In genomic region chr17:83647413-83647812, GRCm38 (mm10) we compare ENCODE assay signal across 29 mouse cellular contexts. TPM values are rescaled to one million over a fixed set of nuclear protein-coding genes. Genes with fewer than 3 reads are reported as not detected.
"Had no signal": no experiment of that assay in that cellular context is flagged by ENCODE, and none has a peak within 500 bp of the region (broad histone marks: within the 10 kb centered on the region; RNA-seq: fewer than 3 reads in every experiment).

No protein-coding gene starts in this region.

- H3K4me3 ChIP-seq: gastrocnemius, adult 2 months; heart, embryonic 10.5 days; heart, embryonic 12.5 days; hindbrain, embryonic 10.5 days; hindbrain, embryonic 12.5 days; kidney, embryonic 15.5 days; left cerebral cortex, adult 2 months; limb, embryonic 10.5 days; limb, embryonic 12.5 days had no signal

- H3K9me3 ChIP-seq: heart, embryonic 10.5 days; hindbrain, embryonic 10.5 days; hindbrain, embryonic 12.5 days; kidney, embryonic 15.5 days; limb, embryonic 10.5 days; limb, embryonic 12.5 days had no signal

- H3K27ac ChIP-seq: gastrocnemius, adult 2 months; heart, embryonic 10.5 days; hindbrain, embryonic 10.5 days; hindbrain, embryonic 12.5 days; hindbrain, embryonic 14.5 days; kidney, embryonic 15.5 days; kidney, postnatal 0 days; left cerebral cortex, adult 2 months; limb, embryonic 10.5 days; limb, embryonic 12.5 days had no signal

- H3K4me2 ChIP-seq: heart, embryonic 12.5 days; hindbrain, embryonic 12.5 days; hindbrain, embryonic 14.5 days; kidney, embryonic 15.5 days; limb, embryonic 12.5 days had no signal

- H3K36me3 ChIP-seq: heart, embryonic 10.5 days; heart, embryonic 12.5 days; hindbrain, embryonic 10.5 days; hindbrain, embryonic 12.5 days; kidney, embryonic 15.5 days; limb, embryonic 10.5 days; limb, embryonic 12.5 days had no signal

- ATAC-seq: forebrain, embryonic 16.5 days; hindbrain, embryonic 16.5 days had no signal

- H3K9ac ChIP-seq: heart, embryonic 12.5 days; hindbrain, embryonic 12.5 days; hindbrain, embryonic 14.5 days; kidney, embryonic 15.5 days; limb, embryonic 12.5 days had no signal

- DNase-seq: gastrocnemius, adult 2 months; gastrocnemius, postnatal 10 days; gastrocnemius, postnatal 25 days; heart, adult 18-20 months; heart, postnatal 10 days; heart, postnatal 4 days; kidney, adult 11 months; kidney, adult 2 months; kidney, adult 9 months; kidney, postnatal 14 days; kidney, postnatal 36 days; layer of hippocampus, adult 9-11 months; layer of hippocampus, postnatal 36 days had no signal

- H3K4me1 ChIP-seq: hindbrain, embryonic 10.5 days; hindbrain, embryonic 12.5 days; limb, embryonic 10.5 days; limb, embryonic 12.5 days had no signal

- H3K27me3 ChIP-seq: heart, embryonic 12.5 days; hindbrain, embryonic 12.5 days; kidney, embryonic 15.5 days; limb, embryonic 12.5 days had no signal

RNA-seq across cellular contexts. Expression of gene Kcng3, which starts 15.7 kb away (rescaled TPM):
- polyA plus RNA-seq: heart, embryonic 10.5 days; heart, embryonic 12.5 days; heart, embryonic 14.5 days; heart, embryonic 16.5 days; hindbrain, embryonic 10.5 days; hindbrain, embryonic 16.5 days; inflammation-experienced regulatory T-cells, adult 6 months; kidney, embryonic 15.5 days; limb, embryonic 10.5 days; limb, embryonic 12.5 days; liver, adult 2 months had no signal
